Mouse (Mus musculus) heart, embryonic 14.5 days (tissue): ENCODE results near the gene She. TPM values are rescaled to one million over a fixed set of nuclear protein-coding genes. Genes with fewer than 3 reads are reported as not detected.

Source experiments
- ATAC-seq: fragments of 200-750 bp; cut with Nextera tagmentation; 2 replicates; pipeline ENCODE4 v1.8.0; 2017; ENCODE audit warnings: low read depth, moderate TSS enrichment; ENCODE audit not compliant: insufficient number of reproducible peaks, insufficient read depth, low FRiP score
- H3K27ac ChIP-seq, 2 experiments: fragments of 200-500 bp in 1 of 2; fragments of 300-500 bp in 1 of 2; sonication (generic) in 1 of 2; replicated peaks in 1 of 2; 2 replicates each; pipeline ENCODE4 v1.5.1; 2012 to 2014; ENCODE audit warnings: low read depth in 2 of 2, low read length in 2 of 2, control low read depth in 1 of 2, mild to moderate bottlenecking in 1 of 2, mixed read lengths in 1 of 2; ENCODE audit not compliant: control insufficient read depth in 1 of 2, insufficient read depth in 1 of 2
- H3K27me3 ChIP-seq: fragments of 300-500 bp; sonication (generic); 2 replicates; pipeline ENCODE4 v1.6.1; 2014; ENCODE audit warnings: mild to moderate bottlenecking, low read length, control low read depth; ENCODE audit not compliant: control insufficient read depth, insufficient read depth
- H3K36me3 ChIP-seq: fragments of 300-500 bp; sonication (generic); 2 replicates; pipeline ENCODE4 v1.6.1; 2014; ENCODE audit warnings: mild to moderate bottlenecking, control low read depth, low read length, mixed read lengths; ENCODE audit not compliant: control insufficient read depth, insufficient read depth
- H3K4me1 ChIP-seq, 2 experiments: fragments of 200-500 bp in 1 of 2; fragments of 300-500 bp in 1 of 2; sonication (generic) in 1 of 2; 2 replicates each; pipeline ENCODE4 v1.6.1; 2012 to 2014; ENCODE audit warnings: low read length in 2 of 2, control low read depth in 1 of 2, mixed read lengths in 1 of 2; ENCODE audit not compliant: control insufficient read depth in 2 of 2, insufficient read depth in 2 of 2
- H3K4me2 ChIP-seq: fragments of 300-500 bp; sonication (generic); 2 replicates; pipeline ENCODE4 v1.6.1; 2014; ENCODE audit warnings: mild to moderate bottlenecking, low read length
- H3K4me3 ChIP-seq, 2 experiments: fragments of 200-500 bp in 1 of 2; fragments of 300-500 bp in 1 of 2; sonication (generic) in 1 of 2; 2 replicates each; pipeline ENCODE4 v1.5.1; 2012 to 2014; ENCODE audit warnings: low read length in 2 of 2, mild to moderate bottlenecking in 2 of 2, control low read depth in 1 of 2, low read depth in 1 of 2, moderate library complexity in 1 of 2; ENCODE audit not compliant: control insufficient read depth in 1 of 2, insufficient read depth in 1 of 2
- H3K9ac ChIP-seq: fragments of 300-500 bp; sonication (generic); 2 replicates; pipeline ENCODE4 v1.6.1; 2014; ENCODE audit warnings: mild to moderate bottlenecking, low read length
- H3K9me3 ChIP-seq: fragments of 300-500 bp; sonication (generic); 2 replicates; pipeline ENCODE4 v1.6.1; 2016; ENCODE audit warnings: low read length, control low read depth; ENCODE audit not compliant: control insufficient read depth
- WGBS: fragments of 180-500 bp; shearing (Covaris S2); extraction: QIAGEN DNeasy Blood & Tissue Kit; methylation state at CpG from one replicate; pipeline ENCODE4 v1.1.7; 2014; 5-methylcytosine and 5-hydroxymethylcytosine counted together
- polyA plus RNA-seq: library from polyadenylated mRNA; unstranded; fragments of >200 nt; fragmentation: Nextera tagmentation; extraction: Ambion mirVana; gene quantifications from 2 replicates; pipeline ENCODE4 v1.2.1, GENCODE M21; 2014

Gene She
- polyA plus RNA-seq, 1 experiment from 2014 or later = 9.0 TPM

- WGBS = 76% methylated on average over 8 of the region's 8 CpGs
- no peak for ATAC-seq
- no peaks in the 10 kb centered on the region for H3K27me3 ChIP-seq
- no peak overlapping the region for H3K27ac ChIP-seq
- peaks cover 14 to 15% of the 10 kb centered on the region in 2 experiments for H3K4me1 ChIP-seq
- no peak overlapping the region for H3K9ac ChIP-seq
- no peak overlapping the region for H3K4me2 ChIP-seq
- H3K4me3 ChIP-seq = no peak overlapping the region
- no peaks in the 10 kb centered on the region for H3K36me3 ChIP-seq
- H3K9me3 ChIP-seq = no peaks in the 10 kb centered on the region
Observed at GRCm38 (mm10) chr3:89897204-89897796, 66.1 kb downstream of the She start.

- WGBS = 58% methylated on average over 10 of the region's 10 CpGs
- Histone ChIP-seq H3K4me3 (no peak overlapping the region), H3K27me3 (peaks cover under 1% of the 10 kb centered on the region; the same call in 1 of the 2 replicates), H3K27ac (no peak overlapping the region), H3K4me1 (peaks cover 15 to 16% of the 10 kb centered on the region in 2 experiments), H3K4me2 (no peak overlapping the region), H3K9ac (no peak overlapping the region), H3K36me3 (no peaks in the 10 kb centered on the region), H3K9me3 (no peaks in the 10 kb centered on the region)
- no peak for ATAC-seq
Observed at GRCm38 (mm10) chr3:89898011-89898410, 66.8 kb downstream of the She start.

GRCm38 (mm10) chr3:89898870-89899510 lies 67.8 kb downstream of the She start:
- H3K4me2 ChIP-seq = no peak overlapping the region
- WGBS = 47% methylated on average over 5 of the region's 5 CpGs
- no peak for ATAC-seq
- no peaks in the 10 kb centered on the region for H3K36me3 ChIP-seq
- peaks cover 15 to 16% of the 10 kb centered on the region in 2 experiments for H3K4me1 ChIP-seq
- H3K9me3 ChIP-seq = no peaks in the 10 kb centered on the region
- no peak overlapping the region for H3K4me3 ChIP-seq
- H3K27me3 ChIP-seq = peaks cover 5% of the 10 kb centered on the region
- no peak overlapping the region for H3K9ac ChIP-seq
- no peak overlapping the region for H3K27ac ChIP-seq

- no peak for ATAC-seq
- no peak overlapping the region for H3K4me3 ChIP-seq
- H3K27me3 ChIP-seq = peaks cover 5% of the 10 kb centered on the region
- H3K27ac ChIP-seq = no peak overlapping the region
- no peaks in the 10 kb centered on the region for H3K9me3 ChIP-seq
- H3K4me2 ChIP-seq = no peak overlapping the region
- no peaks in the 10 kb centered on the region for H3K36me3 ChIP-seq
- 42% methylated on average over 8 of the region's 8 CpGs for whole genome bisulfite sequencing
- H3K9ac ChIP-seq = no peak overlapping the region
- H3K4me1 ChIP-seq = peaks cover 15 to 16% of the 10 kb centered on the region in 2 experiments
Observed at GRCm38 (mm10) chr3:89899511-89899908, 68.3 kb downstream of the She start.

- Histone ChIP-seq H3K4me3 (no peak overlapping the region), H3K4me1 (peaks cover 6 to 9% of the 10 kb centered on the region in 2 experiments; a peak in 1 of 4 replicates), H3K27me3 (peaks cover 30% of the 10 kb centered on the region), H3K9me3 (no peaks in the 10 kb centered on the region), H3K27ac (no peak overlapping the region), H3K4me2 (no peak overlapping the region), H3K36me3 (no peaks in the 10 kb centered on the region), H3K9ac (no peak overlapping the region)
- no peak for ATAC-seq
- WGBS = 69% methylated on average over 3 of the region's 3 CpGs
Observed at GRCm38 (mm10) chr3:89907846-89908245, 76.7 kb downstream of the She start.

Other genes starting within 250 kb of the She start
- gene Adar, start 116.3 kb upstream of the She start, polyA plus RNA-seq = 8.0 and 9.4 TPM in 2 replicates
- gene Chrnb2, start 66.7 kb upstream of the She start, polyA plus RNA-seq = 0.24 and 0.38 TPM in 2 replicates
- 13.6 and 15.7 TPM in 2 replicates for gene Ube2q1, start 57.8 kb upstream of the She start, polyA plus RNA-seq
- gene Il6ra, start 81.8 kb downstream of the She start, polyA plus RNA-seq = 0.32 and 0.58 TPM in 2 replicates
- 11.0 and 11.4 TPM in 2 replicates for gene Atp8b2, start 132.1 kb downstream of the She start, polyA plus RNA-seq
- 78.4 and 81.9 TPM in 2 replicates for gene Hax1, start 167.4 kb downstream of the She start, polyA plus RNA-seq
- 146 and 162 TPM in 2 replicates for gene 4933434E20Rik, start 220.3 kb downstream of the She start, polyA plus RNA-seq
- 154 and 173 TPM in 2 replicates for gene Ubap2l, start 221.3 kb downstream of the She start, polyA plus RNA-seq
- gene Tpm3, start 241.3 kb downstream of the She start, polyA plus RNA-seq = 236 and 242 TPM in 2 replicates